Mouse (Mus musculus) hindbrain, postnatal 0 days (tissue): ENCODE results near the gene Vmn1r116. TPM values are rescaled to one million over a fixed set of nuclear protein-coding genes. Genes with fewer than 3 reads are reported as not detected.
"Not testable (repeated sequence)": the region's sequence is repeated elsewhere in the genome, so short reads cannot be mapped to it uniquely, and the experiment has no call there.

ENCODE experiments used
- ATAC-seq: fragments of 200-750 bp; cut with Nextera tagmentation; 2 replicates; pipeline ENCODE4 v1.8.0; 2017; ENCODE audit warnings: mild to moderate bottlenecking, moderate TSS enrichment, moderate library complexity
- DNase-seq: peaks from one replicate; pipeline ENCODE4 v3.0.0-alpha.2; 2015; ENCODE audit warnings: low spot score
- H3K27ac ChIP-seq: fragments of 300-500 bp; sonication (generic); 2 replicates; pipeline ENCODE4 v1.5.1; 2014; ENCODE audit warnings: mild to moderate bottlenecking
- H3K27me3 ChIP-seq: fragments of 300-500 bp; sonication (generic); 2 replicates; pipeline ENCODE4 v1.6.1; 2014; ENCODE audit warnings: low read length, mixed read lengths; ENCODE audit not compliant: insufficient read depth
- H3K36me3 ChIP-seq: fragments of 300-500 bp; sonication (generic); 2 replicates; pipeline ENCODE4 v1.6.1; 2014; ENCODE audit warnings: low read length, mixed read lengths; ENCODE audit not compliant: insufficient read depth
- H3K4me1 ChIP-seq: fragments of 300-500 bp; sonication (generic); 2 replicates; pipeline ENCODE4 v1.6.1; 2014; ENCODE audit warnings: antibody characterized with exemption, low read length, mixed read lengths; ENCODE audit not compliant: insufficient read depth
- H3K4me2 ChIP-seq: fragments of 300-500 bp; sonication (generic); 2 replicates; pipeline ENCODE4 v1.6.1; 2014; ENCODE audit warnings: low read depth, mild to moderate bottlenecking, low read length, moderate library complexity, mixed read lengths
- H3K4me3 ChIP-seq: fragments of 300-500 bp; sonication (generic); 2 replicates; pipeline ENCODE4 v1.5.1; 2014; ENCODE audit warnings: low read length
- H3K9ac ChIP-seq: fragments of 300-500 bp; sonication (generic); replicated peaks from 2 replicates; pipeline ENCODE4 v1.6.1; 2014; ENCODE audit warnings: mild to moderate bottlenecking, low read length, moderate library complexity, mixed read lengths
- H3K9me3 ChIP-seq: fragments of 300-500 bp; sonication (generic); 2 replicates; pipeline ENCODE4 v1.6.1; 2016; ENCODE audit warnings: low read length, mixed read lengths
- WGBS: fragments of 180-500 bp; shearing (Covaris S2); extraction: QIAGEN DNeasy Blood & Tissue Kit; methylation state at CpG from one replicate; pipeline ENCODE4 v1.1.7; 2014; 5-methylcytosine and 5-hydroxymethylcytosine counted together
- polyA plus RNA-seq: library from polyadenylated mRNA; unstranded; fragments of >200 nt; fragmentation: Nextera tagmentation; extraction: Ambion mirVana; gene quantifications from 2 replicates; pipeline ENCODE4 v1.2.1, GENCODE M21; 2015
- total RNA-seq: library from RNA; depleted of rRNA; stranded (reverse); fragments of >200 nt; gene quantifications from 2 replicates; pipeline ENCODE4 v1.2.3, GENCODE M21; 2014; rRNA removed

Vmn1r116 gene
- total RNA-seq = not detected in 2 replicates
- not detected in 2 replicates for polyA plus RNA-seq

DNA sequence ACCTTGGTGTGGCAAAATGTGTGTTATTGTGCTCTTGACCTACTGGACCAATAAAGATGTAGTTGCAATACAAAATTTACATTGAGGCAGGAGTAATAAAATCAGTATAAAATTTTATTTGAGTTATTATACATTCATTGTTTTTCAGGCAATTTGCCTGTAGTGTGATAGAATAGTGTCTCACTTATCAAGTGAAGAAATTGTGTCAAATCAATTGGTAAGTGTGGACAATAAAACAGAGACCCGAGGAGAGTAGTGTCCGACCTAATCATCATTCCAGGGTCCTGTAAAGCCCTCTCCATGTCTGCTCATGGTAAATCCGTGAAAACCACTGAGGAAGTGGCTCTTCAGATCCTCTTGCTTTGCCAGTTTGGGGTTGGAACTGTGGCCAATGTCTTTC is at the start of gene Vmn1r116:
Gene Vmn1r116, plus strand, starts transcription at position 301 of the 400 bp plus-strand sequence.
- H3K27ac ChIP-seq, H3K9ac ChIP-seq, H3K4me1 ChIP-seq, H3K9me3 ChIP-seq, DNase-seq, H3K27me3 ChIP-seq, H3K36me3 ChIP-seq, H3K4me2 ChIP-seq, H3K4me3 ChIP-seq, ATAC-seq: not testable (repeated sequence)
- 49% methylated on average over 3 of the region's 3 CpGs for WGBS

DNA sequence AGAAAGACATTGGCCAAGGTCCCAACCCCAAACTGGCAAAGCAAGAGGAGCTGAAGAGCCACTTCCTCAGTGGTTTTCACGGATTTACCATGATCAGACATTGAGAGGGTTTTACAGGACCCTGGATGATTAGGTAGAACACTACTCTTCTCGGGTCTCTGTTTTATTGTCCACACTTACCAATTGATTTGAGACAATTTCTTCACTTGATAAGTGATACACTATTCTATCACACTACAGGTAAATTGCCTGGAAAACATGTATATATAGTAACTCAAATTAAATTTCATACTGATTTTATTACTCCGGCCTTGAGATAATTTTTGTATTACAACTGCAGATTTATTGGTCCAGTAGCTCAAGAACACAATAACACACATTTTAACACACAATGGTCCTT is 27.2 kb upstream of the Vmn1r116 start, which contains the start of gene Vmn1r115:
Gene Vmn1r115, minus strand, starts transcription at position 101 of the 400 bp plus-strand sequence.
- not testable (repeated sequence) for H3K4me3 ChIP-seq, H3K36me3 ChIP-seq, H3K27me3 ChIP-seq, ATAC-seq, DNase-seq, H3K27ac ChIP-seq, H3K9me3 ChIP-seq, H3K4me2 ChIP-seq, H3K9ac ChIP-seq, H3K4me1 ChIP-seq
- 88% methylated on average over 1 of the region's 3 CpGs for WGBS

GRCm38 (mm10) chr7:20884021-20884420 is 12.0 kb downstream of the Vmn1r116 start, which contains the start of gene Vmn1r117:
TSS of gene Vmn1r117 (minus strand) at chr7:20884121.
- H3K4me1 ChIP-seq, DNase-seq, H3K9ac ChIP-seq, H3K4me2 ChIP-seq, H3K9me3 ChIP-seq, ATAC-seq, H3K4me3 ChIP-seq, H3K27ac ChIP-seq, H3K36me3 ChIP-seq, H3K27me3 ChIP-seq: not testable (repeated sequence)
- no CpG with 5 or more reads among the region's 2 CpGs for WGBS

DNA sequence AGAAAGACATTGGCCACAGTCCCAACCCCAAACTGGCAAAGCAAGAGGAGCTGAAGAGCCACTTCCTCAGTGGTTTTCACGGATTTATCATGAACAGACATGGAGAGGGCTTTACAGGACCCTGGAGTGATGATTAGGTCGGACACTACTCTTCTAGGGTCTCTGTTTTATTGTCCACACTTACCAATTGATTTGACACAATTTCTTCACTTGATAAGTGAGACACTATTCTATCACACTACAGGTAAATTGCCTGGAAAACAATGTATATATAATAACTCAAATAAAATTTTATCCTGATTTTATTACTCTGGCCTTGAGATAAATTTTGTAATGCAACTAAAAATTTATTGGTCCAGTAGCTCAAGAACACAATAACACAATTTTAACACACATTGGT is 40.2 kb downstream of the Vmn1r116 start, which contains the start of gene Vmn1r118:
Gene Vmn1r118, minus strand, starts transcription at position 101 of the 400 bp plus-strand sequence.
- not testable (repeated sequence) for ATAC-seq, H3K27me3 ChIP-seq, H3K27ac ChIP-seq, DNase-seq, H3K9me3 ChIP-seq, H3K4me3 ChIP-seq, H3K9ac ChIP-seq, H3K4me2 ChIP-seq, H3K4me1 ChIP-seq, H3K36me3 ChIP-seq
- no CpG with 5 or more reads among the region's 2 CpGs for WGBS

Other genes with a start within 250 kb of the Vmn1r116 start
- gene Vmn1r107, start 203.3 kb upstream of the Vmn1r116 start, total RNA-seq = not detected in 2 replicates
- not detected in 2 replicates for gene Vmn1r107, start 203.3 kb upstream of the Vmn1r116 start, polyA plus RNA-seq
- gene Vmn1r111, start 169.0 kb upstream of the Vmn1r116 start, total RNA-seq = not detected in 2 replicates
- gene Vmn1r111, start 169.0 kb upstream of the Vmn1r116 start, polyA plus RNA-seq = not detected in 2 replicates
- not detected in 2 replicates for gene Gm10668, start 141.6 kb upstream of the Vmn1r116 start, total RNA-seq
- gene Gm10668, start 141.6 kb upstream of the Vmn1r116 start, polyA plus RNA-seq = not detected in 2 replicates
- not detected in 2 replicates for gene Vmn1r112, start 101.1 kb upstream of the Vmn1r116 start, total RNA-seq
- gene Vmn1r112, start 101.1 kb upstream of the Vmn1r116 start, polyA plus RNA-seq = not detected in 2 replicates
- gene Vmn1r113, start 85.0 kb upstream of the Vmn1r116 start, total RNA-seq = not detected in 2 replicates
- gene Vmn1r113, start 85.0 kb upstream of the Vmn1r116 start, polyA plus RNA-seq = not detected in 2 replicates
- not detected in 2 replicates for gene Vmn1r114, start 60.1 kb upstream of the Vmn1r116 start, total RNA-seq
- gene Vmn1r114, start 60.1 kb upstream of the Vmn1r116 start, polyA plus RNA-seq = not detected in 2 replicates
- gene Vmn1r115, start 27.3 kb upstream of the Vmn1r116 start, total RNA-seq = not detected in 2 replicates
- not detected in 2 replicates for gene Vmn1r115, start 27.3 kb upstream of the Vmn1r116 start, polyA plus RNA-seq
- gene Vmn1r117, start 11.9 kb downstream of the Vmn1r116 start, total RNA-seq = not detected in 2 replicates
- not detected in 2 replicates for gene Vmn1r117, start 11.9 kb downstream of the Vmn1r116 start, polyA plus RNA-seq
- gene Vmn1r118, start 40.1 kb downstream of the Vmn1r116 start, total RNA-seq = not detected in 2 replicates
- gene Vmn1r118, start 40.1 kb downstream of the Vmn1r116 start, polyA plus RNA-seq = not detected in 2 replicates
- not detected in 2 replicates for gene Vmn1r119, start 140.2 kb downstream of the Vmn1r116 start, total RNA-seq
- not detected in 2 replicates for gene Vmn1r119, start 140.2 kb downstream of the Vmn1r116 start, polyA plus RNA-seq
- gene Vmn1r120, start 181.5 kb downstream of the Vmn1r116 start, total RNA-seq = not detected in 2 replicates
- not detected in 2 replicates for gene Vmn1r120, start 181.5 kb downstream of the Vmn1r116 start, polyA plus RNA-seq
- gene Vmn1r121, start 226.3 kb downstream of the Vmn1r116 start, total RNA-seq = not detected in 2 replicates
- not detected in 2 replicates for gene Vmn1r121, start 226.3 kb downstream of the Vmn1r116 start, polyA plus RNA-seq